Mouse (Mus musculus) heart, embryonic 15.5 days (tissue): Measurements from ENCODE around the gene Trim72. TPM values are rescaled to one million over a fixed set of nuclear protein-coding genes. Genes with fewer than 3 reads are reported as not detected.
"Not testable (repeated sequence)": the region's sequence is repeated elsewhere in the genome, so short reads cannot be mapped to it uniquely, and the experiment has no call there.

Experiments used
- ATAC-seq: fragments of 200-750 bp; cut with Nextera tagmentation; replicated peaks from 2 replicates; pipeline ENCODE4 v1.8.0; 2017; ENCODE audit warnings: low read depth, moderate TSS enrichment; ENCODE audit not compliant: insufficient number of reproducible peaks, insufficient read depth, low FRiP score
- H3K27ac ChIP-seq: fragments of 300-500 bp; sonication (generic); 2 replicates; pipeline ENCODE4 v1.5.1; 2015; ENCODE audit warnings: mild to moderate bottlenecking, inconsistent platforms
- H3K27me3 ChIP-seq: fragments of 300-500 bp; sonication (generic); 2 replicates; pipeline ENCODE4 v1.6.1; 2015; ENCODE audit warnings: inconsistent platforms
- H3K36me3 ChIP-seq: fragments of 300-500 bp; sonication (generic); 2 replicates; pipeline ENCODE4 v1.6.1; 2015; ENCODE audit warnings: mild to moderate bottlenecking, inconsistent platforms
- H3K4me1 ChIP-seq: fragments of 300-500 bp; sonication (generic); replicated peaks from 2 replicates; pipeline ENCODE4 v1.6.1; 2015; ENCODE audit warnings: inconsistent platforms
- H3K4me2 ChIP-seq: fragments of 300-500 bp; sonication (generic); 2 replicates; pipeline ENCODE4 v1.6.1; 2015; ENCODE audit warnings: inconsistent platforms, mild to moderate bottlenecking, moderate library complexity
- H3K4me3 ChIP-seq: fragments of 300-500 bp; sonication (generic); 2 replicates; pipeline ENCODE4 v1.5.1; 2015; ENCODE audit warnings: mild to moderate bottlenecking, inconsistent platforms
- H3K9ac ChIP-seq: fragments of 300-500 bp; sonication (generic); 2 replicates; pipeline ENCODE4 v1.6.1; 2015; ENCODE audit warnings: mild to moderate bottlenecking, inconsistent platforms
- H3K9me3 ChIP-seq: fragments of 300-500 bp; sonication (generic); replicated peaks from 2 replicates; pipeline ENCODE4 v1.6.1; 2016; ENCODE audit warnings: inconsistent platforms
- WGBS: fragments of 180-500 bp; shearing (Covaris S2); methylation state at CpG from one replicate; pipeline ENCODE4 v1.1.7; 2015; ENCODE audit warnings: mixed read lengths; 5-methylcytosine and 5-hydroxymethylcytosine counted together
- polyA plus RNA-seq: library from polyadenylated mRNA; unstranded; fragments of >200 nt; fragmentation: Nextera tagmentation; extraction: Ambion mirVana; gene quantifications from 2 replicates; pipeline ENCODE4 v1.2.1, GENCODE M21; 2015

Trim72 gene
- polyA plus RNA-seq, 1 experiment from 2014 or later = 0.77 TPM

- no peaks in the 10 kb centered on the region for H3K36me3 ChIP-seq
- H3K4me3 ChIP-seq = no peak overlapping the region
- peaks cover 8% of the 10 kb centered on the region for H3K4me1 ChIP-seq
- H3K27me3 ChIP-seq = peaks cover 12% of the 10 kb centered on the region; the same call in 1 of the 2 replicates
- H3K4me2 ChIP-seq = no peak overlapping the region
- H3K9ac ChIP-seq = no peak overlapping the region
- 90% methylated on average over 13 of the region's 13 CpGs for WGBS
- no peak for ATAC-seq
- no peak overlapping the region for H3K27ac ChIP-seq
- H3K9me3 ChIP-seq = no peaks in the 10 kb centered on the region
These were observed 9.4 kb downstream of the Trim72 start for GRCm38 (mm10) chr7:128013116-128013515.

- not testable (repeated sequence) for H3K4me1 ChIP-seq, H3K4me3 ChIP-seq, H3K4me2 ChIP-seq, H3K27ac ChIP-seq, H3K27me3 ChIP-seq, ATAC-seq, H3K9me3 ChIP-seq, H3K36me3 ChIP-seq, H3K9ac ChIP-seq
- 68% methylated on average over 5 of the region's 5 CpGs for WGBS
These were observed 12.4 kb downstream of the Trim72 start for GRCm38 (mm10) chr7:128016134-128016533.

- no peak overlapping the region for H3K4me3 ChIP-seq
- no peaks in the 10 kb centered on the region for H3K27me3 ChIP-seq
- H3K9ac ChIP-seq = no peak overlapping the region
- H3K4me2 ChIP-seq = no peak overlapping the region
- H3K27ac ChIP-seq = no peak overlapping the region
- no peak for ATAC-seq
- no peaks in the 10 kb centered on the region for H3K36me3 ChIP-seq
- 76% methylated on average over 6 of the region's 6 CpGs for WGBS
- H3K9me3 ChIP-seq = no peaks in the 10 kb centered on the region
- H3K4me1 ChIP-seq = no peaks in the 10 kb centered on the region
These were observed 12.9 kb downstream of the Trim72 start for GRCm38 (mm10) chr7:128016650-128017049.

- Histone ChIP-seq H3K36me3 (no peaks in the 10 kb centered on the region), H3K27ac (no peak overlapping the region), H3K4me2 (no peak overlapping the region), H3K27me3 (no peaks in the 10 kb centered on the region), H3K9ac (no peak overlapping the region), H3K4me3 (no peak overlapping the region), H3K9me3 (no peaks in the 10 kb centered on the region), H3K4me1 (no peaks in the 10 kb centered on the region)
- ATAC-seq = no peak
- 87% methylated on average over 3 of the region's 3 CpGs for WGBS
These were observed 14.5 kb downstream of the Trim72 start for GRCm38 (mm10) chr7:128018275-128018674.

- Histone ChIP-seq H3K27me3 (no peaks in the 10 kb centered on the region), H3K9ac (no peak overlapping the region), H3K36me3 (no peaks in the 10 kb centered on the region), H3K9me3 (no peaks in the 10 kb centered on the region), H3K27ac (no peak overlapping the region), H3K4me3 (no peak overlapping the region), H3K4me2 (no peak overlapping the region), H3K4me1 (no peaks in the 10 kb centered on the region)
- WGBS = 78% methylated on average over 2 of the region's 2 CpGs
- no peak for ATAC-seq
These were observed 15.4 kb downstream of the Trim72 start for GRCm38 (mm10) chr7:128019187-128019586.

- Histone ChIP-seq H3K4me1 (no peaks in the 10 kb centered on the region), H3K36me3 (no peaks in the 10 kb centered on the region), H3K4me2 (no peak overlapping the region), H3K9me3 (no peaks in the 10 kb centered on the region), H3K27me3 (no peaks in the 10 kb centered on the region), H3K9ac (no peak overlapping the region), H3K4me3 (no peak overlapping the region), H3K27ac (no peak overlapping the region)
- 63% methylated on average over 8 of the region's 8 CpGs for WGBS
- no peak for ATAC-seq
These were observed 19.2 kb downstream of the Trim72 start for GRCm38 (mm10) chr7:128022974-128023373.

GRCm38 (mm10) chr7:128023565-128023964 is 19.8 kb downstream of the Trim72 start:
- Histone ChIP-seq H3K4me1 (no peaks in the 10 kb centered on the region), H3K4me2 (no peak overlapping the region), H3K36me3 (no peaks in the 10 kb centered on the region), H3K9ac (no peak overlapping the region), H3K9me3 (no peaks in the 10 kb centered on the region), H3K27me3 (no peaks in the 10 kb centered on the region), H3K4me3 (no peak overlapping the region), H3K27ac (no peak overlapping the region)
- ATAC-seq = no peak
- 65% methylated on average over 4 of the region's 4 CpGs for WGBS

GRCm38 (mm10) chr7:128024364-128024763 is 20.6 kb downstream of the Trim72 start:
- no peak overlapping the region for H3K4me3 ChIP-seq

GRCm38 (mm10) chr7:128024932-128025331 is 21.2 kb downstream of the Trim72 start:
- H3K27me3 ChIP-seq = no peaks in the 10 kb centered on the region
- no peak overlapping the region for H3K27ac ChIP-seq
- no peak overlapping the region for H3K9ac ChIP-seq
- H3K4me3 ChIP-seq = no peak overlapping the region
- no peaks in the 10 kb centered on the region for H3K9me3 ChIP-seq
- H3K4me2 ChIP-seq = no peak overlapping the region
- H3K36me3 ChIP-seq = no peaks in the 10 kb centered on the region
- no peak for ATAC-seq
- H3K4me1 ChIP-seq = no peaks in the 10 kb centered on the region
- 68% methylated on average over 4 of the region's 4 CpGs for WGBS

More at GRCm38 (mm10) chr7:128024364-128024763, 20.6 kb downstream of the Trim72 start:
- no peaks in the 10 kb centered on the region for H3K9me3 ChIP-seq
- H3K36me3 ChIP-seq = no peaks in the 10 kb centered on the region
- H3K27me3 ChIP-seq = no peaks in the 10 kb centered on the region
- 86% methylated on average over 9 of the region's 9 CpGs for WGBS
- no peak for ATAC-seq
- no peaks in the 10 kb centered on the region for H3K4me1 ChIP-seq
- H3K9ac ChIP-seq = no peak overlapping the region
- no peak overlapping the region for H3K27ac ChIP-seq
- H3K4me2 ChIP-seq = no peak overlapping the region

- no peak overlapping the region for H3K9ac ChIP-seq
- no peaks in the 10 kb centered on the region for H3K36me3 ChIP-seq
- no peak for ATAC-seq
- no peak overlapping the region for H3K4me3 ChIP-seq
- H3K9me3 ChIP-seq = no peaks in the 10 kb centered on the region
- H3K27me3 ChIP-seq = no peaks in the 10 kb centered on the region
- H3K27ac ChIP-seq = no peak overlapping the region
- H3K4me1 ChIP-seq = no peaks in the 10 kb centered on the region
- H3K4me2 ChIP-seq = no peak overlapping the region
- 66% methylated on average over 4 of the region's 4 CpGs for WGBS
These were observed 21.6 kb downstream of the Trim72 start for GRCm38 (mm10) chr7:128025381-128025780.

- H3K27ac ChIP-seq = no peak overlapping the region
- 46% methylated on average over 9 of the region's 9 CpGs for WGBS
- ATAC-seq = no peak
- no peaks in the 10 kb centered on the region for H3K27me3 ChIP-seq
- no peak overlapping the region for H3K4me3 ChIP-seq
- no peak overlapping the region for H3K9ac ChIP-seq
- no peaks in the 10 kb centered on the region for H3K4me1 ChIP-seq
- H3K4me2 ChIP-seq = no peak overlapping the region
- no peaks in the 10 kb centered on the region for H3K36me3 ChIP-seq
- no peaks in the 10 kb centered on the region for H3K9me3 ChIP-seq
These were observed 27.7 kb downstream of the Trim72 start for GRCm38 (mm10) chr7:128031403-128031976.

- H3K4me3 ChIP-seq = no peak overlapping the region
- ATAC-seq = no peak
- H3K27me3 ChIP-seq = no peaks in the 10 kb centered on the region
- H3K4me2 ChIP-seq = no peak overlapping the region
- H3K9ac ChIP-seq = no peak overlapping the region
- H3K9me3 ChIP-seq = no peaks in the 10 kb centered on the region
- no peaks in the 10 kb centered on the region for H3K4me1 ChIP-seq
- H3K36me3 ChIP-seq = no peaks in the 10 kb centered on the region
- WGBS = 77% methylated on average over 5 of the region's 5 CpGs
- no peak overlapping the region for H3K27ac ChIP-seq
These were observed 28.7 kb downstream of the Trim72 start for GRCm38 (mm10) chr7:128032290-128032988.
